Mouse (Mus musculus): ENCODE results near the gene Exoc8. TPM values are rescaled to one million over a fixed set of nuclear protein-coding genes. Genes with fewer than 3 reads are reported as not detected.

The Exoc8 gene
- polyA plus RNA-seq, 1 experiment from 2014 or later: 8.9 TPM

GRCm38 (mm10) chr8:124903198-124903597 is 5.7 kb upstream of the Exoc8 start:
- Histone ChIP-seq H3K27me3 (replicated peaks) (no peaks in the 10 kb centered on the region), H3K36me3 (peaks cover 43% of the 10 kb centered on the region), H3K9me3 (no peaks in the 10 kb centered on the region), H3K9ac (no peak overlapping the region), H3K4me1 (peaks cover 8% of the 10 kb centered on the region), H3K4me3 (replicated peaks) (no peak overlapping the region), H3K27ac (no peak overlapping the region), H3K4me2 (no peak overlapping the region)
- 90% methylated on average over 15 of the region's 15 CpGs for WGBS
- ATAC-seq (ENCODE audit: insufficient read depth, low FRiP score, low read depth): no peak

DNA sequence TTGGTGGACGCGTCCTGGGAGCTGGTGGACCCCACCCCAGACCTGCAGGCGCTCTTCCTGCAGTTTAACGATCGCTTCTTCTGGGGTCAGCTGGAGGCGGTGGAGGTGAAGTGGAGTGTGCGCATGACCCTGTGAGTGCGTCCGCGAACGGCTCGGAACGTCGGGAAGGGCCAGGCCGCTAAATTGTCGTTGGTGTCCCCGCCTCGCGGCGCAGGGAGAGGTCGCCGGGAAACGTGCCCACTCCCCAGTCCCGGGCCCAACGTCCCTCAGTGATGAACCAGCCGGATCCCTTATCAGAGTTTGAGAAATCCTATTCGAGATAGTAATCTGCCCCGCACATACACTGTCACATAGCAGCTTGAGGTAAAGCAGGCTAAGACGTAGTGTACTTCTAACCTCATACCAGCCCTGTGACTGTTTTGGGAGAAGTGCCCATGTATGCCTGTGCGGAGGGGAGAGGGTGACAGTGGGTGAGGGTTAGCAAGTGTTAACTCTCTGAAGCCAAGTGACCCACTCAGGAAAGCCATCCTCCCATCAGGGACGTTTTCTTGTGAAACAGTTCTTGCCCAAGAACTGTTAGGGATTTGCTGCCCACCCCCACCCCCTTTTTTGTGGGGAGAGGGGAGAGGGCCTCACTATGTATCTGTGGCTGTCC is 873 bp upstream of the Exoc8 start:
- Histone ChIP-seq H3K9ac (peak overlapping the region; percentile 70), H3K36me3 (peaks cover 30% of the 10 kb centered on the region), H3K4me2 (peak overlapping the region; percentile 82), H3K9me3 (no peaks in the 10 kb centered on the region), H3K4me3 (replicated peaks) (peak overlapping the region; percentile 91), H3K27me3 (replicated peaks) (no peaks in the 10 kb centered on the region), H3K27ac (peak overlapping the region; percentile 45; the same call in 1 of the 2 replicates), H3K4me1 (peaks cover 24% of the 10 kb centered on the region)
- ATAC-seq (ENCODE audit: insufficient read depth, low FRiP score, low read depth): no peak
- 4% methylated on average over 31 of the region's 31 CpGs for WGBS

DNA sequence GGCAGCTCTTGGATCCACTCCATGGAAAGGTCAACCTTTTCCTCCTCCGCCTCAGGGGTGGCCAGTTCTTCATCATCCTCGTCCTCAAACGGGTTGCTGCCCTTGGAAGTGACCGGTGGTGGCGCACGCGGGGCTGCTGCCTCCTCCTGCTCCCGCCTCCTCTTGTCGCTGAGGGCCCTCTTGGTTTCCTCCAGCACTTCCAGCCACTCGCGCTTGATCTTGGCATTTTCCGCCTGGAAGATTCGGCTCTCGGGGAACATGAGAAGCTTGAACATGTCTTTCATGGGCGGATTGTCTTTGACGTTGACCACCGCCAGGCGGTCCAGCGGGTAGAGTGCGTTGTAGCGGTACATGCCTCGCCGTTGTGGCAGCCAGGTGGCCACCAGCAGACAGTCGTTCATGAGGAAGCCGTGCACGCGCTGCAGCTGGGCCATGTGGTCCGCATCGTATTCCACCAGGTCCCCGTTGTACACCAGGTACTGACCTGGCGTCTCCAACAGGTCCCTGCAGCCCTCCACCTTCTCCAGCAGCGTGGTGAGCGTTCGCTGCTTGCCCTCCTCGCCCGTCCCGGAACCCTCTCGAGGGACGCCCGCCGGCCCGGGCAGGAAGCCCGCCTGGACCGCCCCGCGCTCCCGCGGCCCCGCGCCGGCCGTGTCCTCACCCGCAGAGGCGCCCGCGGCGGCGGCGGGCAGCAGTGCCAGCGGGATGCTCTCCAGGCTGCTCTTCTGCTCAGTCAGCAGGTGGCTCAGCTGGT is 696 bp downstream of the Exoc8 start:
- H3K9me3 ChIP-seq: no peaks in the 10 kb centered on the region
- under 1% methylated on average over 60 of the region's 60 CpGs for WGBS
- H3K27ac ChIP-seq: peak overlapping the region; percentile 85

GRCm38 (mm10) chr8:124896010-124896631 is 1.4 kb downstream of the Exoc8 start:
- no peak; the same call in 1 of the 2 replicates for ATAC-seq (ENCODE audit: insufficient read depth, low FRiP score, low read depth)
- Histone ChIP-seq H3K9ac (no peak overlapping the region; the same call in 1 of the 2 replicates), H3K27ac (0 out of 2 replicates have a peak overlapping the region, but pooled peaks have one; percentile 52), H3K4me1 (peaks cover 24% of the 10 kb centered on the region), H3K4me2 (peak overlapping the region; percentile 97), H3K36me3 (peaks cover 30% of the 10 kb centered on the region), H3K4me3 (replicated peaks) (peak overlapping the region; percentile 91), H3K9me3 (no peaks in the 10 kb centered on the region), H3K27me3 (replicated peaks) (no peaks in the 10 kb centered on the region)
- WGBS: 65% methylated on average over 26 of the region's 26 CpGs

More for the DNA sequence above, 696 bp downstream of the Exoc8 start:
- Histone ChIP-seq H3K4me1 (peaks cover 24% of the 10 kb centered on the region), H3K27me3 (replicated peaks) (no peaks in the 10 kb centered on the region), H3K36me3 (peaks cover 30% of the 10 kb centered on the region), H3K4me3 (replicated peaks) (peak overlapping the region; percentile 91), H3K4me2 (peak overlapping the region; percentile 97), H3K9ac (peak overlapping the region; percentile 84)
- peak; percentile 53; the same call in 1 of the 2 replicates for ATAC-seq (ENCODE audit: insufficient read depth, low FRiP score, low read depth)

GRCm38 (mm10) chr8:124892596-124892995 is 4.9 kb downstream of the Exoc8 start:
- H3K36me3 ChIP-seq: peaks cover 36% of the 10 kb centered on the region
- ATAC-seq (ENCODE audit: insufficient read depth, low FRiP score, low read depth): no peak

GRCm38 (mm10) chr8:124888385-124888784 is 9.1 kb downstream of the Exoc8 start:
- 97% methylated on average over 5 of the region's 5 CpGs for WGBS
- no peaks in the 10 kb centered on the region for H3K27me3 ChIP-seq (replicated peaks)
- H3K36me3 ChIP-seq: peaks cover 72% of the 10 kb centered on the region
- no peaks in the 10 kb centered on the region for H3K9me3 ChIP-seq
- no peaks in the 10 kb centered on the region for H3K4me1 ChIP-seq
- no peak overlapping the region for H3K4me2 ChIP-seq
- no peak for ATAC-seq (ENCODE audit: insufficient read depth, low FRiP score, low read depth)
- no peak overlapping the region for H3K27ac ChIP-seq
- no peak overlapping the region for H3K4me3 ChIP-seq (replicated peaks)
- no peak overlapping the region for H3K9ac ChIP-seq

More at GRCm38 (mm10) chr8:124892596-124892995, 4.9 kb downstream of the Exoc8 start:
- H3K4me1 ChIP-seq: peaks cover 16% of the 10 kb centered on the region
- no peak overlapping the region for H3K4me3 ChIP-seq (replicated peaks)
- no peak overlapping the region for H3K27ac ChIP-seq
- no peak overlapping the region for H3K4me2 ChIP-seq
- no peaks in the 10 kb centered on the region for H3K9me3 ChIP-seq
- WGBS: 71% methylated on average over 3 of the region's 3 CpGs
- H3K27me3 ChIP-seq (replicated peaks): no peaks in the 10 kb centered on the region
- no peak overlapping the region for H3K9ac ChIP-seq

- Histone ChIP-seq H3K27ac (no peak overlapping the region), H3K9me3 (no peaks in the 10 kb centered on the region), H3K27me3 (replicated peaks) (no peaks in the 10 kb centered on the region), H3K9ac (no peak overlapping the region), H3K36me3 (peaks cover 72% of the 10 kb centered on the region), H3K4me3 (replicated peaks) (no peak overlapping the region), H3K4me2 (no peak overlapping the region), H3K4me1 (no peaks in the 10 kb centered on the region)
- 68% methylated on average over 10 of the region's 10 CpGs for whole genome bisulfite sequencing
- no peak for ATAC-seq (ENCODE audit: insufficient read depth, low FRiP score, low read depth)
Measured at GRCm38 (mm10) chr8:124878946-124879526, 18.5 kb downstream of the Exoc8 start.

GRCm38 (mm10) chr8:124878141-124878540 is 19.4 kb downstream of the Exoc8 start:
- peaks cover 70% of the 10 kb centered on the region for H3K36me3 ChIP-seq
- 81% methylated on average over 5 of the region's 5 CpGs for WGBS

DNA sequence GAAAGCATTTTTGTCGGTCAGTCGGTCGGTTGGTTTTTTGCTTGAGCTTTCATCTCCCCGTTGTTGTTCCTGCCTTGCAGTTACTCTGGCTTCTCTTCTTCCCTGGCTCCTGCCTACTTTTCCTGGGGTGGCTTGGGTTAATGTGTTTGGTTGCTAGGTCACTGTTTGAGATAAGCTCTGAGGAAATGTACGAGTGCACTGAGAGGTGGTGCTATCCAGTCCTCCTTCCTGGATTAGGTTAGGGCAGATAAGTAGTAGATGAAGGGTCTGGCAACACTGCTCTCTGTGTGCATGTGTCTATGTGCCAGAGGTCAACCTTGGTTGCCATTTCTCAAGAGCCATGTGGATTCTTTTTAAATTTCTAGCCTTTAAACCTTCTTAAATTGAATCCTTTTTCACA is 24.8 kb downstream of the Exoc8 start:
- H3K4me2 ChIP-seq: no peak overlapping the region
- no peak; the same call in 1 of the 2 replicates for ATAC-seq (ENCODE audit: insufficient read depth, low FRiP score, low read depth)
- WGBS: 80% methylated on average over 5 of the region's 5 CpGs
- H3K4me1 ChIP-seq: no peaks in the 10 kb centered on the region
- peaks cover 47% of the 10 kb centered on the region for H3K36me3 ChIP-seq
- no peak overlapping the region for H3K9ac ChIP-seq
- H3K27ac ChIP-seq: no peak overlapping the region
- H3K27me3 ChIP-seq (replicated peaks): no peaks in the 10 kb centered on the region
- no peaks in the 10 kb centered on the region for H3K9me3 ChIP-seq
- no peak overlapping the region for H3K4me3 ChIP-seq (replicated peaks)

More at GRCm38 (mm10) chr8:124878141-124878540, 19.4 kb downstream of the Exoc8 start:
- Histone ChIP-seq H3K27me3 (replicated peaks) (no peaks in the 10 kb centered on the region), H3K4me2 (no peak overlapping the region), H3K4me1 (no peaks in the 10 kb centered on the region), H3K4me3 (replicated peaks) (no peak overlapping the region), H3K27ac (no peak overlapping the region), H3K9ac (no peak overlapping the region), H3K9me3 (no peaks in the 10 kb centered on the region)
- ATAC-seq (ENCODE audit: insufficient read depth, low FRiP score, low read depth): no peak

DNA sequence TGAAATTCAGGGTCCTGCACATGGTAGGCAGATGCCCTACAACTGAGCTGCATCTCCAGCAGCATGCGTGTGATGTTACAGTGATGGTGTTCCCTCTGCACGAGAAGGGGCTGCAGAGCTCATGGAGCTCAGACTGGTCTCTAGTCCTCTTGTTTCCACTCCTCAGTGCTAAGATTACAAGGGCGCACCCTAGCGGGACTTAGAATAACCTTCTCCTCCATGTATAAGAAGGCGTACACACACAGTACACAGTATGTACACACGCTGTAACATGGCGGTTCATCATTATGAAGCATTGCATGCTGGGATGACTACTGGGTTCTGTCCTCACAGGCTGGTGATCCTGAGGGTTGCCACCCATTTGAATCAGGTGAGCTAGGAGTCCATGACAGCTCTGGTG is 25.4 kb downstream of the Exoc8 start:
- Histone ChIP-seq H3K9me3 (no peaks in the 10 kb centered on the region), H3K4me1 (no peaks in the 10 kb centered on the region), H3K27ac (no peak overlapping the region), H3K4me2 (no peak overlapping the region), H3K9ac (no peak overlapping the region), H3K36me3 (peaks cover 42% of the 10 kb centered on the region), H3K4me3 (replicated peaks) (no peak overlapping the region), H3K27me3 (replicated peaks) (no peaks in the 10 kb centered on the region)
- WGBS: 90% methylated on average over 7 of the region's 7 CpGs
- ATAC-seq (ENCODE audit: insufficient read depth, low FRiP score, low read depth): no peak

DNA sequence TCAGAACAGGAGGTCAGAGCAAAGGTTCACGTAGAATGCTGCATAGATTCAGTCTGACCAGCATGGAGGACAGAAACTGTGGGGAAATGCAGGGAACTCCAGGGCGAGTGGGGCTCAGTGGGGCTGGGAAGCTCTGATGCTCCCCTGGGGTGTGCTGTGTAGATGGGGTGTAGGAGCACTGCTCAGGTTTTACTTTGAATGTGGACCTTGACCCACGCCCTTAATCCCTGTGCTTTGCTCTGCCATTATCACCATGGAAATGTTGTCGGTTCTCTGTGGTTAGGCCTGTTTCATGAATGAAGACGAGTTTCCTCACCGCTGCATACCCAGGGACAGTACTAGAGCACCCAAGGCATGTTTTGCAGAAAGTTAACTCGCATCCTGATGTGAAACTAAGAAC is 26.0 kb downstream of the Exoc8 start:
- no peaks in the 10 kb centered on the region for H3K9me3 ChIP-seq
- no peak overlapping the region for H3K9ac ChIP-seq
- ATAC-seq (ENCODE audit: insufficient read depth, low FRiP score, low read depth): no peak
- H3K4me1 ChIP-seq: no peaks in the 10 kb centered on the region
- no peaks in the 10 kb centered on the region for H3K27me3 ChIP-seq (replicated peaks)
- no peak overlapping the region for H3K4me3 ChIP-seq (replicated peaks)
- H3K36me3 ChIP-seq: peaks cover 37% of the 10 kb centered on the region
- WGBS: 85% methylated on average over 7 of the region's 7 CpGs
- H3K27ac ChIP-seq: no peak overlapping the region
- H3K4me2 ChIP-seq: no peak overlapping the region

Data from stomach, embryonic 15.5 days (tissue).